ENCODE assay signal across 12 mouse cellular contexts in the genomic region with DNA sequence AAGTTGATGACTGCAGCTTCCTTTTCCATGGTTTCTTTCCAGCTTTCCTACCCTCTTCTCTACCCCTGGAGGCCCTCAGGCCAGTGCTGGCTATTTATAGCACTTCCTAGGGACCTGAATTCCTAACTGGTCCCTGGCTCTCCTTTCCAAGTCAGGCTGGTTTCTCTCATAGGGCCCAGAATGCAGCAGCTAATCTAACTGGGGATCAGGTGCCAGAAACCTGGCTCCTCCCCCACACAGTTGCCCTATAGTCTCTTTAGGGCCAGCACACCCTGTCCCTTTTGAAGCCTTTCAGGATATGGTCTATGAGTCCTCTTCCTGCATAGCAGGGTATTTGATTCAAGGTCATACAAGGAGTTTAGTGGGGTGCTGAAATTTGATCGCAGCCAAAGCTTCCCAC. TPM values are rescaled to one million over a fixed set of nuclear protein-coding genes. Genes with fewer than 3 reads are reported as not detected.
DNase-seq lines count a peak whose midpoint lies in the region; ATAC-seq lines count a peak whose summit lies in the region.
"Had no signal": no experiment of that assay in that cellular context is flagged by ENCODE, and none has a peak within 500 bp of the region (broad histone marks: within the 10 kb centered on the region; RNA-seq: fewer than 3 reads in every experiment).

No protein-coding gene starts in this region.

- H3K27me3 ChIP-seq in lung, embryonic 15.5 days, result no peaks in the 10 kb centered on the region
- no peaks in the 10 kb centered on the region for H3K27me3 ChIP-seq in stomach, embryonic 15.5 days (replicated peaks)

- peaks cover 24% of the 10 kb centered on the region for H3K4me1 ChIP-seq in lung, embryonic 15.5 days
- H3K4me1 ChIP-seq in stomach, embryonic 15.5 days, result peaks cover 16% of the 10 kb centered on the region

- H3K36me3 ChIP-seq in lung, embryonic 15.5 days, result no peaks in the 10 kb centered on the region
- no peaks in the 10 kb centered on the region for H3K36me3 ChIP-seq in stomach, embryonic 15.5 days

- no peak overlapping the region for H3K4me3 ChIP-seq in lung, embryonic 15.5 days
- H3K4me3 ChIP-seq in stomach, embryonic 15.5 days (replicated peaks), result no peak overlapping the region
- H3K4me3 ChIP-seq: megakaryocyte, embryonic 14.5 days had no signal

- H3K9ac ChIP-seq in lung, embryonic 15.5 days, result no peak overlapping the region
- H3K9ac ChIP-seq in stomach, embryonic 15.5 days, result no peak overlapping the region

- no peak overlapping the region for H3K4me2 ChIP-seq in lung, embryonic 15.5 days
- no peak overlapping the region for H3K4me2 ChIP-seq in stomach, embryonic 15.5 days

- no peak for ATAC-seq in lung, embryonic 15.5 days (ENCODE audit: borderline replicate concordance, extremely low read depth, low FRiP score, low TSS enrichment)
- peak; percentile 12; the same call in 1 of the 2 replicates for ATAC-seq in stomach, embryonic 15.5 days (ENCODE audit: insufficient read depth, low FRiP score, low read depth)

- 57% methylated on average over 1 of the region's 1 CpGs for WGBS in lung, embryonic 15.5 days
- 75% methylated on average over 1 of the region's 1 CpGs for WGBS in stomach, embryonic 15.5 days

- peak overlapping the region; percentile 39 for H3K27ac ChIP-seq in lung, embryonic 15.5 days
- H3K27ac ChIP-seq in stomach, embryonic 15.5 days, result peak overlapping the region; percentile 55; the same call in 1 of the 2 replicates

- DNase-seq in lung, postnatal 25 days (ENCODE audit: low spot score), result no peak
- DNase-seq in heart, adult 8-10 months (ENCODE audit: low spot score), result peak; percentile 49
- DNase-seq in kidney, adult 8-10 months, result peak; percentile 30 to 44
- DNase-seq in testis, postnatal 14 days (ENCODE audit: low spot score), result no peak
- no peak for DNase-seq in T-cell, adult 2 months (ENCODE audit: low spot score)
- DNase-seq in cerebellum, postnatal 10 days, result no peak

- H3K9me3 ChIP-seq in lung, embryonic 15.5 days, result no peaks in the 10 kb centered on the region
- H3K9me3 ChIP-seq in stomach, embryonic 15.5 days, result no peaks in the 10 kb centered on the region

RNA-seq across cellular contexts. Expression of a gene that starts 3.8 kb away (rescaled TPM):
- 7.5 and 8.7 TPM in 2 replicates for polyA plus RNA-seq in lung, embryonic 15.5 days (2015; fragmentation: Nextera tagmentation; extraction: Ambion mirVana)
- 100 to 1,000 TPM; 239 to 263 (median 259) TPM for total RNA-seq in heart, adult 8-10 months (2022)
- 4.4 and 5.2 TPM in 2 replicates for polyA plus RNA-seq in stomach, embryonic 15.5 days (2015; fragmentation: Nextera tagmentation; extraction: Ambion mirVana)
- total RNA-seq: hematopoietic stem cell, adult 5-6 weeks; left cerebral cortex, postnatal 25 days had no signal

RNA-seq across cellular contexts. Expression of a gene that starts 14.8 kb away (rescaled TPM):
- polyA plus RNA-seq in lung, embryonic 15.5 days (2015; fragmentation: Nextera tagmentation; extraction: Ambion mirVana), result 3.6 and 3.8 TPM in 2 replicates
- total RNA-seq in heart, adult 8-10 months (2022), result not detected
- 6.8 and 13.6 TPM in 2 replicates for polyA plus RNA-seq in stomach, embryonic 15.5 days (2015; fragmentation: Nextera tagmentation; extraction: Ambion mirVana)
- total RNA-seq: ES-E14; left cerebral cortex, postnatal 25 days had no signal

RNA-seq across cellular contexts. Expression of a gene that starts 18.2 kb away (rescaled TPM):
- polyA plus RNA-seq in lung, embryonic 15.5 days (2015; fragmentation: Nextera tagmentation; extraction: Ambion mirVana), result 2.0 and 2.4 TPM in 2 replicates
- not detected for total RNA-seq in heart, adult 8-10 months (2022)
- polyA plus RNA-seq in stomach, embryonic 15.5 days (2015; fragmentation: Nextera tagmentation; extraction: Ambion mirVana), result 14.3 and 16.8 TPM in 2 replicates

RNA-seq across cellular contexts. Expression of a gene that starts 26.7 kb away (rescaled TPM):
- polyA plus RNA-seq in lung, embryonic 15.5 days (2015; fragmentation: Nextera tagmentation; extraction: Ambion mirVana), result 70.6 and 75.7 TPM in 2 replicates
- total RNA-seq in heart, adult 8-10 months (2022), result 10 to 100 TPM; 16.3 to 24.2 (median 22.1) TPM
- polyA plus RNA-seq in stomach, embryonic 15.5 days (2015; fragmentation: Nextera tagmentation; extraction: Ambion mirVana), result 61.1 and 68.7 TPM in 2 replicates

RNA-seq across cellular contexts. Expression of a gene that starts 26.8 kb away (rescaled TPM):
- polyA plus RNA-seq in lung, embryonic 15.5 days (2015; fragmentation: Nextera tagmentation; extraction: Ambion mirVana), result 17.0 and 19.9 TPM in 2 replicates
- 10 to 100 TPM; 10.8 to 19.7 (median 15.5) TPM for total RNA-seq in heart, adult 8-10 months (2022)
- 11.4 and 12.3 TPM in 2 replicates for polyA plus RNA-seq in stomach, embryonic 15.5 days (2015; fragmentation: Nextera tagmentation; extraction: Ambion mirVana)

Comparison
In these comparisons a context has a peak if more than half of its experiments do, and no peak if none do; other contexts are left out.
1. DNase-seq: peak in heart, adult 8-10 months (single experiment) and kidney, adult 8-10 months (2 of 2); none in lung, postnatal 25 days (single experiment), testis, postnatal 14 days (single experiment), T-cell, adult 2 months (single experiment) and cerebellum, postnatal 10 days (0 of 2).